Mouse (Mus musculus) liver, embryonic 12.5 days (tissue): ENCODE measurements at regions not wholly inside any gene's neighbourhood (a gene's known extent, or its start where the extent isn't known, plus 50 kb on each side); places are given as distances from the start of the nearest gene placed in this dataset.

ENCODE experiments used
- ATAC-seq: fragments of 200-750 bp; cut with Nextera tagmentation; 2 replicates; pipeline ENCODE4 v1.8.0; 2017; ENCODE audit warnings: moderate number of reproducible peaks, mild to moderate bottlenecking, moderate library complexity
- H3K27ac ChIP-seq: fragments of 300-500 bp; sonication (generic); 2 replicates; pipeline ENCODE4 v1.5.1; 2016; ENCODE audit warnings: mild to moderate bottlenecking
- H3K27me3 ChIP-seq: fragments of 300-500 bp; sonication (generic); replicated peaks from 2 replicates; pipeline ENCODE4 v1.6.1; 2016; ENCODE audit warnings: mild to moderate bottlenecking, moderate library complexity
- H3K36me3 ChIP-seq: fragments of 300-500 bp; sonication (generic); 2 replicates; pipeline ENCODE4 v1.6.1; 2016; ENCODE audit warnings: mild to moderate bottlenecking, moderate library complexity
- H3K4me1 ChIP-seq: fragments of 300-500 bp; sonication (generic); 2 replicates; pipeline ENCODE4 v1.6.1; 2016
- H3K4me2 ChIP-seq: fragments of 300-500 bp; sonication (generic); 2 replicates; pipeline ENCODE4 v1.6.1; 2016; ENCODE audit warnings: mild to moderate bottlenecking, moderate library complexity
- H3K4me3 ChIP-seq: fragments of 300-500 bp; sonication (generic); 2 replicates; pipeline ENCODE4 v1.5.1; 2016; ENCODE audit warnings: mild to moderate bottlenecking, moderate library complexity
- H3K9ac ChIP-seq: fragments of 300-500 bp; sonication (generic); 2 replicates; pipeline ENCODE4 v1.6.1; 2016; ENCODE audit warnings: mild to moderate bottlenecking, moderate library complexity
- H3K9me3 ChIP-seq: fragments of 300-500 bp; sonication (generic); replicated peaks from 2 replicates; pipeline ENCODE4 v1.6.1; 2016; ENCODE audit warnings: mild to moderate bottlenecking, moderate library complexity
- WGBS: fragments of 180-500 bp; shearing (Covaris S2); methylation state at CpG from one replicate; pipeline ENCODE4 v1.1.7; 2016; ENCODE audit not compliant: insufficient replicate concordance; 5-methylcytosine and 5-hydroxymethylcytosine counted together

DNA sequence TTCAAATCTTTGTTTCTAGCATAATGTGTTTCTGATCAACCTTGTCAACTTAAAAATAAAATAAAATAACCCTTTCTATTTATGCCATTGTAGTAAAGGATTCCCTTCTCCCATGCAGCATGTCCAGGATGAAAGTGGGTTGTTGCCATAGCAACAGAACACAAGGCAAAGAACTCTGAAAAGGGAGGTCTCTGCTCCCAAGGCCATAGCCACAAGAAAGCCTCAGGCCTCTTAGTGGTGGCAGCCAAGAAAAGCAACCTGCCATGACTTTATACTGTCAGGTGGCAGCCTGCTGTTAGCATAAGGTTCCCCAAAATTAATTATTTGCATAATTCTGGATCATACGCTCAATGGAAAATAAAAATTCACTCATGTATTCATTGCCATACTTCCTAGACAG lies 98.4 kb upstream of the Klf7 start:
- no peak overlapping the region for H3K4me2 ChIP-seq
- 81% methylated on average over 1 of the region's 1 CpGs for WGBS

DNA sequence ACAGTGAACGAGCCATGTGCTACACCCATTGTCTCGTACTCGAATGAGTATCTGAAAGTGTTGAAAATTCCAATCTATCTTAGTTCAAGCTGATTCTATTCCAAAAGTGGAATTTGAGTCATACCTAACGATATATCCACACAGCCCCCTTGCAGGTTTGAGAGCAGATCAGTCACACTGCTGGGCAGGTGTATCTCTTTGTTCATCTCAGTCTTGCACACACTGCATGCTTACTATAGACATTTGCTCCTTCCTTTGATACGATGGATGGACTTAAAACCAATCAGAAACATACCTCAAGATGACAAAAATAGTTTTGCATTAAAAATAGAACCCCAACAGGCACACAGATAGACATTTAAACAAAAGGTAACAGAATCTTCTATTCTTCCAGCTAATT lies 98.0 kb upstream of the Klf7 start:
- WGBS, result 69% methylated on average over 5 of the region's 5 CpGs
- no peak for ATAC-seq
- Histone ChIP-seq H3K27ac (no peak overlapping the region), H3K36me3 (no peaks in the 10 kb centered on the region), H3K4me2 (no peak overlapping the region), H3K9ac (no peak overlapping the region), H3K4me3 (no peak overlapping the region), H3K27me3 (no peaks in the 10 kb centered on the region), H3K9me3 (no peaks in the 10 kb centered on the region), H3K4me1 (no peaks in the 10 kb centered on the region)

More for the DNA sequence above, 98.4 kb upstream of the Klf7 start:
- Histone ChIP-seq H3K9me3 (no peaks in the 10 kb centered on the region), H3K27ac (no peak overlapping the region), H3K4me1 (no peaks in the 10 kb centered on the region), H3K27me3 (no peaks in the 10 kb centered on the region), H3K4me3 (no peak overlapping the region), H3K9ac (no peak overlapping the region), H3K36me3 (no peaks in the 10 kb centered on the region)
- no peak for ATAC-seq

DNA sequence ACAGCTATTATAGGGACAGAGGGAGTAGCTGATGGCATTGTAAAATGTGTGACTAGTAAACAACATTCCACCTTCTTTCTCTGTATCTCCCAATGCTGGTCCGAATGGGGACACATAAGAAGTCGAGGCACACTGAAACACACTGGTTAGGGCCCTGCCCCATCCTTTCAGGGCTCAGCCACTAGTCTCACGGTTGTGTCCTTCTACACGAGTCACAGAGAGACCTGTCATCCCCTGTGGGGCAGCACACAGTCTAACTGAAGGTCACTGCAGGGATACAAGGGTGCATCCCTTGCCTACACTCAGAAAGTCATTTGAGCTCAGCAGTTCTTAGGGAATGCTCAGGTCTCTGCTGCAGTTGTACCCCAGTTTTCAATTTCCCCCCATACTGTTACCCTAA lies 93.6 kb upstream of the Klf7 start:
- no peaks in the 10 kb centered on the region for H3K27me3 ChIP-seq
- 69% methylated on average over 4 of the region's 4 CpGs for WGBS
- H3K4me1 ChIP-seq, result no peaks in the 10 kb centered on the region
- H3K36me3 ChIP-seq, result no peaks in the 10 kb centered on the region
- ATAC-seq, result no peak
- no peaks in the 10 kb centered on the region for H3K9me3 ChIP-seq
- no peak overlapping the region for H3K27ac ChIP-seq
- no peak overlapping the region for H3K9ac ChIP-seq
- H3K4me2 ChIP-seq, result no peak overlapping the region
- no peak overlapping the region for H3K4me3 ChIP-seq

DNA sequence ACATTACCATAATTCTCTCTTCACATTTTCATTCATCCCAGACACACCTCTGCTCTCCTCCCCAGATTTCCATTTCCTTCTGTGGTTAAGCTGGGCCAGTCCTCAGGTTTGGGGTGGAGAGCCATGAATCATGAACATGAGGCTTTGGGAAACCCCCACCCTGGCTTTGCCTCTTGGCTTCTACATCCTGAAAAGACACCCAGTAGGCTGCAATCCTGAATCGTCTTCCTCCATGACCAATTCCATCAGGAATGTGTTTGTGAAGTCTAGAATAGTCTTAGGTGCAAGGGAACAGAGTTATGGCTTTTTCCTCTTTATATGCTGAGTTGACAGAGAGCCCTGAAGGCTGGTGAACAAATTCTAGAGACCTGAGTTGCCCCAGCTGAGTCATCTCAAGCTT lies 87.0 kb upstream of the Klf7 start:
- Histone ChIP-seq H3K4me2 (no peak overlapping the region), H3K9me3 (0 out of 2 replicates have a peak, but pooled peaks cover 2% of the 10 kb centered on the region), H3K27me3 (no peaks in the 10 kb centered on the region), H3K4me3 (no peak overlapping the region), H3K36me3 (no peaks in the 10 kb centered on the region), H3K27ac (no peak overlapping the region), H3K9ac (no peak overlapping the region), H3K4me1 (no peaks in the 10 kb centered on the region)
- no peak for ATAC-seq
- WGBS, result 43% methylated on average over 1 of the region's 1 CpGs

DNA sequence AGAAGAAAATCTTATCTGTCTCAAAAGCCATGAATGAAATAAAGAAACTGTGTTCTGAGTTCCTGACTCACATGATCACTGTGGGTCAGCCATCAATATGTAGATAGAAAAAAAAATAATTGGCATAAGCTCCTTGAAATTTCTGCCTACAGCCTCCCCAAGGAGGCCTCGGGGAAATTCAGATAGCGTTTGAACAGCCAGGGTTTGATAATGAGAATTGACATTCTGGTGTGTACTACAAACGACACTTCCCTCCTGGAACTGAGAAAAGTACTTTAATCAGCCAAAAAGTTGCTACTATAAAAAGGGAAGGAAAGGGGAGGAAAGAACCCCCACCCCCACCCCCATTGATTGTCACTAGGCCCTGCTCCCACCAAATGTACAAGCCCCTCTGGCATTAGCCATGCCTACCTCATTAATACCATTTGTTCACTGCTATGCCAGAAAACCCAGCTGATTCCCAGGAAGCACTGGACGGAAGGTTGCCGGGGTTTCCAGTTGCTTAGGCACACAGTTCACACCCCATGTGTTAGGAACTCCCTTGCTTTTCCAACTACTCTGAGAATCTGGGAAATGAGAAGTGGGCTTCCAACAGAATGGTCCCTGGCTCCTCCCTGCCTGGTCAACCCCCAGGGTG lies 78.4 kb upstream of the Klf7 start:
- no peak overlapping the region for H3K4me2 ChIP-seq
- no peak for ATAC-seq
- H3K9me3 ChIP-seq, result 0 out of 2 replicates have a peak, but pooled peaks cover 2% of the 10 kb centered on the region
- WGBS, result 33% methylated on average over 5 of the region's 5 CpGs
- H3K4me3 ChIP-seq, result no peak overlapping the region
- no peak overlapping the region for H3K9ac ChIP-seq
- H3K4me1 ChIP-seq, result no peaks in the 10 kb centered on the region
- no peak overlapping the region for H3K27ac ChIP-seq
- no peaks in the 10 kb centered on the region for H3K27me3 ChIP-seq
- no peaks in the 10 kb centered on the region for H3K36me3 ChIP-seq

DNA sequence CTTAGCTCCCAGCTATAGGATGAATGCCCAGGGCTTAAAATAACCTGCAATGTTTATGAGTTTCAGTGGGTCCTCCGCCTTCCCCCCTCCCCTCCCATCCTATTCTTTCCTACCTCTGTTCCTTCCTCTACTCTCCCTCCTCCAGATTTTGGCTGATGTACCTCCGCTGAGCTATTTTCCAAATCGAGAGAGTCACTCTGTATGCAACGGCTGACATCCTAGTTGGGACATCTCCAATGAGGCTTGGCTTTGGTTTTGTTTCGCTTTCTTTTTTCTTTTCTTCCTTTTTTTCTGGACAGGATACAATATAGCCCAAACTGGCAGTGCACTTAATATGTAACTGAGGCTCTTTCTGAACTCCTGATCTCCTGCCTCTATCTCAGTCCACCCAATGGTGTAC lies 76.7 kb upstream of the Klf7 start:
- H3K4me1 ChIP-seq, result no peaks in the 10 kb centered on the region
- WGBS, result 63% methylated on average over 5 of the region's 5 CpGs
- H3K27ac ChIP-seq, result no peak overlapping the region
- no peak overlapping the region for H3K9ac ChIP-seq
- H3K27me3 ChIP-seq, result no peaks in the 10 kb centered on the region
- no peak overlapping the region for H3K4me2 ChIP-seq
- no peak overlapping the region for H3K4me3 ChIP-seq
- no peak for ATAC-seq
- no peaks in the 10 kb centered on the region for H3K9me3 ChIP-seq
- no peaks in the 10 kb centered on the region for H3K36me3 ChIP-seq

DNA sequence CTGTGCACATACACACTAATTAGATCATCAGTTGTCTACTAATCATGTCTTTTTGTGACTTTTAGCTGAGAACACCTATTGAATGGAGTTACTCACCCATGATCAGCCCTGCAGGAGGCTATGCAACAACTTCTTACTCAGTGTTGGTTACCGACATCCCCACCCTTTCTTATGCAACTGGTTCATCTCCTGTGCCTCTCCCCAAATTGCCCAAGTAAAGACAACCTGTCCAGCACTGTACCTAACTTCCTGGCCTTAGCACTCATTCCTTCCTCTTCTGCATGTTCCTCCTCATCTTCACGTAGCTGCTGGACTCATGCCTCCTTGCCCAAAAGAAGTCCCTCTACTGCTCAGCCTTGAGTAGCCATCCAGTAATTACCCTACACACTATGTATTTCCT lies 76.2 kb upstream of the Klf7 start:
- H3K4me2 ChIP-seq, result no peak overlapping the region

DNA sequence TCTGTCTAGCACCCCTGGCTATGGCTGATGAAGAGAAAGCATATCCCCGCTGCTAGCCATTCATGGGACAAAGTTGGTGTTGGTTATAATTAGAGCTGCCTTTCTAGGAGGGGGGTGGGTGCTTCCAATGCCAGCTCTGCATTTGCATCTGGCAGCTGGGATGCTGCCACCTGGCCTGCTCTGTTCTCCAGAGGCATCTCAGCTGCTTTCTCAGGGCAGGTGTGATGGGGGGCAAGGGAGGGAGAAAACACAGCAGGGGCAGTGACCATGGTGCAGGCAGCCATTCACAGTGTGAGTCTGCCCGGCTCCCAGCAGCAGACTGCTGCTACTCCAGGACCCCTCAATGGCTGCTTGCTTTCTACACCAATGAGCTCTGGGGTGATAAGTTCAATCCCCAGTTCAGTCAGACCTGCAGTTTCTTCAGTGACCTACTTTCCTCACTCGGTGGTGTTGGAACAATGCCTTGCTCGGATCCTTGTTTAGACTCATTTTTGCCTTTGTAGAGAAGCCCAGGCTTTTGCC lies 73.9 kb upstream of the Klf7 start:
- no peak overlapping the region for H3K4me2 ChIP-seq
- no peaks in the 10 kb centered on the region for H3K27me3 ChIP-seq
- H3K27ac ChIP-seq, result no peak overlapping the region
- no peak for ATAC-seq
- H3K9ac ChIP-seq, result no peak overlapping the region
- H3K4me3 ChIP-seq, result no peak overlapping the region
- H3K4me1 ChIP-seq, result peaks cover 6% of the 10 kb centered on the region
- no peaks in the 10 kb centered on the region for H3K36me3 ChIP-seq
- 63% methylated on average over 4 of the region's 4 CpGs for WGBS
- H3K9me3 ChIP-seq, result no peaks in the 10 kb centered on the region

More for the DNA sequence above, 76.2 kb upstream of the Klf7 start:
- Histone ChIP-seq H3K27me3 (no peaks in the 10 kb centered on the region), H3K4me1 (peaks cover 4% of the 10 kb centered on the region), H3K9me3 (no peaks in the 10 kb centered on the region), H3K4me3 (no peak overlapping the region), H3K36me3 (no peaks in the 10 kb centered on the region), H3K9ac (no peak overlapping the region), H3K27ac (no peak overlapping the region)
- WGBS, result 66% methylated on average over 2 of the region's 2 CpGs
- ATAC-seq, result no peak

DNA sequence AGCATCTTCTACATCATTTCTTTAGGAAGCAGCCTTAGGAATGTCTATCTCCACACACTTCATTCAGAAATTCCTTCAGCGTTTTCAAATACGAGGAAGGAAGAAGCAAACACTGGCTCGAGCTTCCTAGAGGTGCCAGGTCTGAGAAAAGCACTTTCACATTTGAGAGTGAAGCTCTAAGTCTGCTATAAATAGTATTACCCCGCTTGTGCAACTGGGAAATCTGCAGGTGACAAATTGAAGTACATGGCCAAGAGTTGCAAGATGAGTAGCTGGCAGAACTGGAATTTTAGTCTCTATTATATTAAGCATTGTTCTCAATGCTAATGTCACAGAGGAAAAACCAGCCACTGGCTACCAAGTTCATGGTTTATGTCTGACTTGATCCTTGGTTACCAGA lies 73.2 kb upstream of the Klf7 start:
- Histone ChIP-seq H3K27ac (no peak overlapping the region), H3K4me2 (no peak overlapping the region)

DNA sequence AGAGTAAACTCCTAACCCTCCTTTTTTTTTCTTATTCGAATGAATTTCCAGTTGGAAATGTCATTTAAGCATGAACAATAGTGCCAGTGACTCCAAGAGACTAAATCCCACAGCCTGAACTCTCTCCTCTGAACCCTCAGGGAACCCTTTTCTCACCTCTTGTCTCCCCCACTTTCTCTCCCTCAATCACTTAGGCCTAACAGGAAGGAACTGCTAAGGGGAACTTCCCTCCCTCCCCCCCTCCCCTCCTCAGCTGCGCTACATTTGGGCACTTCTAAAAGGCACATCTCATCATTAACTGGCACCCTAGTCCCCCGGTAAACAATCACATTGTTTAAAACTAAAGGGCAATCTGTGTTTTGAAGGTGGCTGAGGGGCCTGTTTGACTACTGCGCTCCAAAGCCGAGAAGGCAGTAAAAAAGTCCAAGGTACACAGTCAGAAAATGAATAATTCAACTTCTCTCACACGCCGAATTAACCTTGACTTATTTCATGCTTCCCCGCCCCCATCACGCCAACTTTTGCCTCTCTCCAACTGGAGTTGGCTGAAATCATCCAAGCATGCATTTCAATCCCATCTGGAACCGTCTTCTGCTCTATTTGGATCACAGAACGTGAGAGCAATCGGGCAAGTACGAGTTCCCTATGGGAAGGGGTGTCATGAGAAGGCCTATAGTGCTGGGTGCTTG lies 71.2 kb upstream of the Klf7 start:
- H3K4me3 ChIP-seq, result no peak overlapping the region
- no peaks in the 10 kb centered on the region for H3K9me3 ChIP-seq
- H3K36me3 ChIP-seq, result no peaks in the 10 kb centered on the region
- H3K27ac ChIP-seq, result no peak overlapping the region
- ATAC-seq, result no peak
- no peaks in the 10 kb centered on the region for H3K27me3 ChIP-seq
- H3K9ac ChIP-seq, result no peak overlapping the region
- H3K4me1 ChIP-seq, result peaks cover 6% of the 10 kb centered on the region
- no peak overlapping the region for H3K4me2 ChIP-seq
- 49% methylated on average over 13 of the region's 13 CpGs for WGBS

More for the DNA sequence above, 73.2 kb upstream of the Klf7 start:
- ATAC-seq, result no peak
- Histone ChIP-seq H3K9me3 (no peaks in the 10 kb centered on the region), H3K4me3 (no peak overlapping the region), H3K9ac (no peak overlapping the region), H3K36me3 (no peaks in the 10 kb centered on the region), H3K4me1 (peaks cover 6% of the 10 kb centered on the region), H3K27me3 (no peaks in the 10 kb centered on the region)
- 34% methylated on average over 4 of the region's 4 CpGs for WGBS

DNA sequence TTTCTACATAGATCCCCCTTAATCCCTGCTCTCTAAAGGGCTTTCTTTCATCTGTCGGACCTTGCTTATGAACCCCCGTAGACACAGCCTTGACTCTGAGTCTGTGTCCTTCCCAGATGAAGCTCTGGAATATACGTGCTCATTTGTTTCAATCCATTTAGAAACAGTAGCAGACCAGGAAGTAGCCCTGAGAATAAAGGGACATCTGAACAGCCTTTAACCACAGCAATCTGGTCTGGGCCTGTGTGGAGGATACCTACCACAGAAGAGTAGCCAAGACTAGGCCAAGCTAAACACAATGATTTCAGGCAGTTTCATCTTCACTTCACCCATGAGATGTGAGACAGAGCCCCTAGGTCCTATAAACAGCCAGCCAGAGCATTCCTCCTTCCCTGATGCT lies 70.7 kb upstream of the Klf7 start:
- Histone ChIP-seq H3K9ac (no peak overlapping the region), H3K9me3 (no peaks in the 10 kb centered on the region), H3K27me3 (no peaks in the 10 kb centered on the region), H3K4me1 (peaks cover 6% of the 10 kb centered on the region), H3K4me3 (no peak overlapping the region), H3K36me3 (no peaks in the 10 kb centered on the region), H3K27ac (no peak overlapping the region), H3K4me2 (no peak overlapping the region)
- WGBS, result 66% methylated on average over 3 of the region's 3 CpGs
- no peak for ATAC-seq

DNA sequence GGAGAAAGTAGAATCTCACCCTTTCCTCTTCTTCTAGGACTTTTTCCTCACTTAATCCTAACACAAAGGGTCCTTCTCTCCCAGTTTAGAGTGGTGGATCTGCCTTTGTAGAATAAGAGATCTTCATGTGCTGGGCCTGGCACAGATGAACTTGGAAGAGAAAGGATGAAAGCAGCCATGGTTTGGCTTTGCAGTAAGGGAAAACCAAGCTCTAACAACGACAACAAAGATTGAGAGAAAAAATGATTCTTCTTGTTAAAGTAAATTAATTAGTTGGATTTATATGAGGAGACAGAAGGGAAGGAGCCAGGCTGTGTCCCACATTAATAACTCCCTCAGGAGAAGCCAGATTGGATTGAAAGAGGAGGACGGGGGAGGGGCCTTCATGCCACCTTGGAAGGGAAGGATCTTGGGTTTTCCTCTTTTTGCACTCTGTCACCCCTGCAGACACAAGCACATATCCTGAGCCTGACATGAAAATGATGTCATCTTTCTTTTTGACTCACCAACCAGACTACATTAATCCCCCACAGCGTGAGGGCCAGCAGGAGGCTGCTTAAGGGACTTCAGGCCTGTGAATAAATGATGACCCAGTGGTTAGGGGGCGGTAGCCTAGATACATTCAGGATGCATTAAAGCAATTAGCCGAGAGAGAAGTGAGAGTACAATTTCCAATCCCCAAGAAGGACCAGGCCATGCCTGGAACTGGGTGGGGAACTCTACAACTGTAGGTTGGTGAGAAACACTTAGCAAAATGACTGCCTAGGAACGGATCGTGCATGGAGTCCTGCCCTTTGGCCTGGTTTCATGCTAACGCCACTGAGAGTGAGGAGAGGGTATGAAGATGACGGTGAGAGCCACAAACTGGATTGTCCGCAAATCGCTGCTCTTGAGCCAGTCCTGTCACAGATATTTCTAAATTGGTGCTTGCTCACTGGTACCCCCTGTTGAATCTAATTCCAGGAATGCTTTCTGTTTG lies 69.4 kb upstream of the Klf7 start:
- 63% methylated on average over 11 of the region's 11 CpGs for WGBS
- Histone ChIP-seq H3K9me3 (no peaks in the 10 kb centered on the region), H3K36me3 (no peaks in the 10 kb centered on the region), H3K4me1 (peaks cover 6% of the 10 kb centered on the region), H3K9ac (no peak overlapping the region), H3K27ac (no peak overlapping the region), H3K27me3 (no peaks in the 10 kb centered on the region), H3K4me2 (no peak overlapping the region), H3K4me3 (no peak overlapping the region)
- no peak for ATAC-seq
